Mouse (Mus musculus): Measurements from ENCODE around the gene Sh3bp1. TPM values are rescaled to one million over a fixed set of nuclear protein-coding genes. Genes with fewer than 3 reads are reported as not detected.

The Sh3bp1 gene
- polyA plus RNA-seq, 1 experiment: 26.8 TPM

GRCm38 (mm10) chr15:78908399-78908798, 8.8 kb downstream of the Sh3bp1 start:
- TF ChIP-seq POLR2A (IDR thresholded peaks at IDR 0.05; ENCODE audit: insufficient read depth, low read length): no peak
- no peak for TF ChIP-seq CTCF (IDR thresholded peaks at IDR 0.05; ENCODE audit: low read depth, low read length)
- no peak for TF ChIP-seq EP300 (IDR thresholded peaks at IDR 0.05; ENCODE audit: insufficient read depth, low read depth, low read length)
- no peak overlapping the region for H3K4me3 ChIP-seq (ENCODE audit: low read depth, low read length)
- H3K9me3 ChIP-seq (replicated peaks; ENCODE audit: control insufficient read depth, insufficient read depth, low read length, poor library complexity, severe bottlenecking): no peaks in the 10 kb centered on the region
- H3K4me1 ChIP-seq (ENCODE audit: control insufficient read depth, insufficient read depth, low read length): no peaks in the 10 kb centered on the region
- H3K27me3 ChIP-seq (ENCODE audit: control insufficient read depth, insufficient read depth, low read length, poor library complexity, severe bottlenecking): no peaks in the 10 kb centered on the region
- peaks cover 4% of the 10 kb centered on the region; the same call in 1 of the 2 replicates for H3K36me3 ChIP-seq (ENCODE audit: control insufficient read depth, insufficient read depth, low read length, poor library complexity, severe bottlenecking)
- H3K27ac ChIP-seq (ENCODE audit: insufficient read depth, low read length): no peak overlapping the region
- H3K9ac ChIP-seq (ENCODE audit: low read depth, poor library complexity, severe bottlenecking): no peak overlapping the region

GRCm38 (mm10) chr15:78908982-78909381, 9.4 kb downstream of the Sh3bp1 start:
- H3K27me3 ChIP-seq (ENCODE audit: control insufficient read depth, insufficient read depth, low read length, poor library complexity, severe bottlenecking): no peaks in the 10 kb centered on the region
- TF ChIP-seq POLR2A (IDR thresholded peaks at IDR 0.05; ENCODE audit: insufficient read depth, low read length) (no peak), CTCF (IDR thresholded peaks at IDR 0.05; ENCODE audit: low read depth, low read length) (no peak), EP300 (IDR thresholded peaks at IDR 0.05; ENCODE audit: insufficient read depth, low read depth, low read length) (no peak)
- no peak overlapping the region for H3K27ac ChIP-seq (ENCODE audit: insufficient read depth, low read length)
- no peak overlapping the region for H3K4me3 ChIP-seq (ENCODE audit: low read depth, low read length)
- H3K36me3 ChIP-seq (ENCODE audit: control insufficient read depth, insufficient read depth, low read length, poor library complexity, severe bottlenecking): peaks cover 4% of the 10 kb centered on the region; the same call in 1 of the 2 replicates
- H3K9ac ChIP-seq (ENCODE audit: low read depth, poor library complexity, severe bottlenecking): no peak overlapping the region
- H3K9me3 ChIP-seq (replicated peaks; ENCODE audit: control insufficient read depth, insufficient read depth, low read length, poor library complexity, severe bottlenecking): no peaks in the 10 kb centered on the region
- H3K4me1 ChIP-seq (ENCODE audit: control insufficient read depth, insufficient read depth, low read length): no peaks in the 10 kb centered on the region

- no peak overlapping the region for H3K27ac ChIP-seq (ENCODE audit: insufficient read depth, low read length)
- peaks cover 4% of the 10 kb centered on the region for H3K36me3 ChIP-seq (ENCODE audit: control insufficient read depth, insufficient read depth, low read length, poor library complexity, severe bottlenecking)
- TF ChIP-seq CTCF (IDR thresholded peaks at IDR 0.05; ENCODE audit: low read depth, low read length) (peak; percentile 53), EP300 (IDR thresholded peaks at IDR 0.05; ENCODE audit: insufficient read depth, low read depth, low read length) (no peak)
- no peak overlapping the region for H3K9ac ChIP-seq (ENCODE audit: low read depth, poor library complexity, severe bottlenecking)
- no peak overlapping the region for H3K4me3 ChIP-seq (ENCODE audit: low read depth, low read length)
- no peaks in the 10 kb centered on the region for H3K9me3 ChIP-seq (replicated peaks; ENCODE audit: control insufficient read depth, insufficient read depth, low read length, poor library complexity, severe bottlenecking)
- H3K27me3 ChIP-seq (ENCODE audit: control insufficient read depth, insufficient read depth, low read length, poor library complexity, severe bottlenecking): no peaks in the 10 kb centered on the region
- H3K4me1 ChIP-seq (ENCODE audit: control insufficient read depth, insufficient read depth, low read length): peaks cover 3% of the 10 kb centered on the region
Measured at GRCm38 (mm10) chr15:78912040-78912439, 12.5 kb downstream of the Sh3bp1 start.

GRCm38 (mm10) chr15:78913632-78914090, 14.1 kb downstream of the Sh3bp1 start, which contains the start of gene Pdxp:
Pdxp (plus strand) TSS chr15:78913919.
- peaks cover 3% of the 10 kb centered on the region; the same call in 1 of the 2 replicates for H3K36me3 ChIP-seq (ENCODE audit: control insufficient read depth, insufficient read depth, low read length, poor library complexity, severe bottlenecking)
- H3K9me3 ChIP-seq (replicated peaks; ENCODE audit: control insufficient read depth, insufficient read depth, low read length, poor library complexity, severe bottlenecking): no peaks in the 10 kb centered on the region
- peak within 1 kb of the TSS; percentile 78 for H3K4me3 ChIP-seq (ENCODE audit: low read depth, low read length)
- no peaks in the 10 kb centered on the region for H3K27me3 ChIP-seq (ENCODE audit: control insufficient read depth, insufficient read depth, low read length, poor library complexity, severe bottlenecking)
- peak within 1 kb of the TSS; percentile 37 for H3K9ac ChIP-seq (ENCODE audit: low read depth, poor library complexity, severe bottlenecking)
- H3K27ac ChIP-seq (ENCODE audit: insufficient read depth, low read length): no peak within 1 kb of the TSS
- TF ChIP-seq EP300 (IDR thresholded peaks at IDR 0.05; ENCODE audit: insufficient read depth, low read depth, low read length) (no peak), POLR2A (IDR thresholded peaks at IDR 0.05; ENCODE audit: insufficient read depth, low read length) (peak; percentile 49)
- peaks cover 3% of the 10 kb centered on the region for H3K4me1 ChIP-seq (ENCODE audit: control insufficient read depth, insufficient read depth, low read length)

- TF ChIP-seq CTCF (IDR thresholded peaks at IDR 0.05; ENCODE audit: low read depth, low read length): no peak
- TF ChIP-seq POLR2A (IDR thresholded peaks at IDR 0.05; ENCODE audit: insufficient read depth, low read length): no peak
- TF ChIP-seq EP300 (IDR thresholded peaks at IDR 0.05; ENCODE audit: insufficient read depth, low read depth, low read length): no peak
- Histone ChIP-seq H3K9me3 (replicated peaks; ENCODE audit: control insufficient read depth, insufficient read depth, low read length, poor library complexity, severe bottlenecking) (no peaks in the 10 kb centered on the region), H3K27me3 (ENCODE audit: control insufficient read depth, insufficient read depth, low read length, poor library complexity, severe bottlenecking) (no peaks in the 10 kb centered on the region), H3K36me3 (ENCODE audit: control insufficient read depth, insufficient read depth, low read length, poor library complexity, severe bottlenecking) (peaks cover 3% of the 10 kb centered on the region; the same call in 1 of the 2 replicates), H3K9ac (ENCODE audit: low read depth, poor library complexity, severe bottlenecking) (peak overlapping the region; percentile 37), H3K4me3 (ENCODE audit: low read depth, low read length) (peak overlapping the region; percentile 78), H3K4me1 (ENCODE audit: control insufficient read depth, insufficient read depth, low read length) (peaks cover 3% of the 10 kb centered on the region), H3K27ac (ENCODE audit: insufficient read depth, low read length) (no peak overlapping the region)
Measured at GRCm38 (mm10) chr15:78914091-78914822, 14.7 kb downstream of the Sh3bp1 start.

Measured in ES-Bruce4 (cell line).